Mouse (Mus musculus) embryonic stem cell, embryonic (primary cell): ENCODE results near the gene Nbas.

Source experiments
- CTCF ChIA-PET, 4 experiments: fragments of 300-600 bp in 2 of 4; fragments of 350-600 bp in 2 of 4; sonication (Branson Sonifier 250); formaldehyde crosslinking; loops; one replicate each; lab custom pipeline; 2022; ENCODE audit warnings: inconsistent platforms in 2 of 4; lab: Charles Lee
- POLR2A ChIA-PET, 4 experiments: fragments of 300-600 bp in 2 of 4; fragments of 350-600 bp in 2 of 4; sonication (Branson Sonifier 250); formaldehyde crosslinking; loops; one replicate each; lab custom pipeline; 2022; ENCODE audit warnings: antibody characterized with exemption in 4 of 4, inconsistent platforms in 1 of 4; lab: Charles Lee

Nbas gene

GRCm38 (mm10) chr12:13358849-13359248 is 89.9 kb downstream of the Nbas start:
- POLR2A ChIA-PET: interaction anchor here in 3 of 4 experiments (0.6 to 1.2 kb wide), 3 partner anchors 10 to 21 kb away, joined by 3 read pairs; no protein-coding TSS in a partner anchor
- CTCF ChIA-PET: no interaction called here

DNA sequence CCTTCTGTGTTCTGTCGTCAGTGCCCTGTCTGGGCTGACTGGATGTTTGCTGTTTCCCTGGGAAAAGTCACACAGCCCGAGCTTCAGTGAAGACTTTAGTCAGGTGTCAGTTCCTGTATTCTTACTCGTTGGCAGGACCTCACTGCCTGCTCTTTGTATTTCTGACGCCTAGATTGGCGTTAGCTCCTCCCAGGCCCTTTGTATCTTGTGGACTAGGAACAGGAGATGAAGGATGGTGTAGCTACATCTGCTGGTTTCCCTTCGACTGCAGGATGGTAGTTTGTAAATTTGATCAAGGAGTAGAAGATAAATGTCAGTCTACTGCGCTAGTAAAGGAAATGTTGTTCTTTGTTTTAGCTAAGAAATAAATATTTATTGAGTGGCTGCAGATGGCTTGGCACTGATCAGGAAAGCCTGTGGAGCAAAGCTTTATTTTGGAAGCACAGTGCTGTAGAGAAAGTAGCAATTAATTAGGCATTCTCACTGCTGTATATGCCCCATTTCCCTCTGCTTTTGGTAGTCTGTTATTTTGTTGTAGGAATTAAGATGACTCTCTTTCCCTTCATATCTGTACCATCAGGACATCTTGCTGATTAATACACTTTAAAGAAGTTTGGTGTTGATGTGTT is 91.4 kb downstream of the Nbas start:
- POLR2A ChIA-PET: interaction anchor here in 1 of 4 experiments (1.3 kb wide), 2 partner anchors 10 to 12 kb away, joined by 4 to 6 read pairs; no protein-coding TSS in a partner anchor
- CTCF ChIA-PET: interaction anchor here in 1 of 4 experiments (0.5 kb wide), 1 partner anchor 188 kb away, joined by 5 read pairs; no protein-coding TSS in a partner anchor

DNA sequence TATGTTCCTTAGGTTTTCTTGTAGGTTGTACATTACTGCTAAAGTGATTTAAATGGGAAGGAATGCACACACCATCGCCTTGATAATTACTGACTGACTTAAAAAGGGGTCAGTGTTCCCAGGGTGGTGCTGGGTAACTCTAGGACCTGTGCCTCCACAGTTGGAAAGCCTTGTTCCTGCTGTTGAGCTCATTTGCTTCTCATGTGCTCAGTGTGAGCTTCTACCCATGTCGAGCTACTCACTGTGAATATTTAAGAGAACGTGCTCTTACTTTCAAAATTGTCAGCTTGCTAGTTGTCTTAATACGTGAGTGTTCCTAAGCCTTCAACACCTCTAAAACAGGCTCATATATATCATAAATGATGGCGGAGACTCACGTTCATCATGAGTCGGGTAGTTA is 112.6 kb downstream of the Nbas start:
- POLR2A ChIA-PET: no interaction called here
- CTCF ChIA-PET: no interaction called here

DNA sequence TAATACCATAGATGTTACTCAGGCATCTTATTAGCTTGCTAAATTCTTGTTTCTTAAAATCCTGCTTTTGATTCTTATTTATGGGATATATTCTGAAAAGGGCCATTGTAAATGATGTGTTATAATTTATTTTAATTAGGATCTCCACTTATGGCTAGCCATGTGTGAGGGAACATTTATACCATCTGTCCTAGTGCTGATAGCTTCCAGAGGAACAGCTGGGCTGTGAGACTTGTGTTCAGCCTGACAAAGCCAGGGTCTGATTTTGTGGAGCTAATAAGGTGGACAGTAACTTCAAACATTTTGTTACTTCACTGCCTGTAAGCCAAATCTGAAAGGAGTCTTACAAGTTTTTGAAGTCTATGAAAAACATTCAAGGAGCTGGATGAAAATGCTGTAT is 113.1 kb downstream of the Nbas start:
- POLR2A ChIA-PET: interaction anchor here in 1 of 4 experiments (0.9 kb wide), 1 partner anchor 12 kb away, joined by 3 read pairs; no protein-coding TSS in a partner anchor
- CTCF ChIA-PET: no interaction called here

DNA sequence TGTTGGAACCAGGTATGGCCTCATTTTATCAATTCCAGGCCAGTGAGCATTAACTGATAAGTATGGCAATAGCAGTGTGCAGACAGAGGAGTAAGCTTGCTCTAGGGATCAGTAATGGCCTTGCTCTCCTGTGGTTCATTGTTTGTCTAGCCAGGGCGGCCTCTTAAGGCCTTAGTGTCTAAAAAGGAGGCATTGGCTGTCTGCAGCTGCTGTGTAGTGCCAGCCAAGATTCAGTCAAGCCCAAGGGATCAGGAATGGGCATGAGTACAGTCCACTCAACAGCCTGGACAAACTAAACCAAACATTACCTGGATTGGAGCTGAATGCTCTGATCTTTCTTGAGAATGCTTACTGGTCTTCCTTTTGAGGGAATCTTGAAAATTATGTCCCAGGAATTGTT is 120.7 kb downstream of the Nbas start:
- ChIA-PET POLR2A (no interaction called here), CTCF (no interaction called here)

DNA sequence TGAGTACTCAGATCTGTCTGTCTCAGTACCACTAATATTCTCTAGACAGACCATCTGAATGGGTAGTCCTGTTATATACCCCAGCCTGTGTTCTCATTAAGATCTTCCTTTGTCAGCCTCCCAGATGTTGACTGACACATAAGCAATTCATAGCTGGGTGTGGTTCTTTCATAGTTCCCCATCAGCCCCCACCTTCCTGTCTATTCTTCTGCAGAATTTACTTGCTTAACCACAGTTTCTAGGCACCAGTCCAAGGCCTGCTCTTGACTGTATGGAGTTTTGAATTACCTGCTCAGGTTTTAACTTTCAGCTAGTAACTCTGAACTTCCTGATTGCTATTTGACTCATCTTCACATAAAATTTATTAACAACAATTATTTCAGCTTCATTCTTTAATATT is 141.3 kb downstream of the Nbas start:
- POLR2A ChIA-PET: no interaction called here

DNA sequence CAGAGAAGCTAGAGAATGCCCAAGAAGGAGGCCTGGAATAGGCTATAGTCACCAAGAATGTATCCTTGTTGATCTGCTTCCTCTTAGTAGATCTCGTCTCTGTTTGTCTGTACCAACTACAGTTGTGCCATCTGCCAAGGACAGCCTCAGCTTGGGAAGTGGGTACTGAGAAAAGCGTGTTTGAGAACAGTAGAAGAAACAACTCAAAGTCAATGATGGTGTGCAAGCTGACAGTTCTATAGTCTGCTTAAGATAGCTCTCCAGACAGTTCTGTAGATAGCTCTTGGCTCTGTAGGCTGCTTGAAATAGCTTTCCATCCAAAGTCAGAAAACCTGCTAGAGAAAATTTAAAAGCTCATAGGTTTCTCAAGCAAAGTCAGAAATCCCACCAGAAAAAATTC is 149.7 kb downstream of the Nbas start:
- ChIA-PET POLR2A (interaction anchor here in 1 of 4 experiments (0.9 kb wide), 1 partner anchor 11 kb away, joined by 5 read pairs; no protein-coding TSS in a partner anchor), CTCF (no interaction called here)

More for the DNA sequence above, 141.3 kb downstream of the Nbas start:
- CTCF ChIA-PET: no interaction called here

- POLR2A ChIA-PET: interaction anchor here in 1 of 4 experiments (1.6 kb wide), 1 partner anchor 12 kb away, joined by 5 read pairs; no protein-coding TSS in a partner anchor
- CTCF ChIA-PET: no interaction called here
Observed at GRCm38 (mm10) chr12:13430219-13430618, 161.3 kb downstream of the Nbas start.

DNA sequence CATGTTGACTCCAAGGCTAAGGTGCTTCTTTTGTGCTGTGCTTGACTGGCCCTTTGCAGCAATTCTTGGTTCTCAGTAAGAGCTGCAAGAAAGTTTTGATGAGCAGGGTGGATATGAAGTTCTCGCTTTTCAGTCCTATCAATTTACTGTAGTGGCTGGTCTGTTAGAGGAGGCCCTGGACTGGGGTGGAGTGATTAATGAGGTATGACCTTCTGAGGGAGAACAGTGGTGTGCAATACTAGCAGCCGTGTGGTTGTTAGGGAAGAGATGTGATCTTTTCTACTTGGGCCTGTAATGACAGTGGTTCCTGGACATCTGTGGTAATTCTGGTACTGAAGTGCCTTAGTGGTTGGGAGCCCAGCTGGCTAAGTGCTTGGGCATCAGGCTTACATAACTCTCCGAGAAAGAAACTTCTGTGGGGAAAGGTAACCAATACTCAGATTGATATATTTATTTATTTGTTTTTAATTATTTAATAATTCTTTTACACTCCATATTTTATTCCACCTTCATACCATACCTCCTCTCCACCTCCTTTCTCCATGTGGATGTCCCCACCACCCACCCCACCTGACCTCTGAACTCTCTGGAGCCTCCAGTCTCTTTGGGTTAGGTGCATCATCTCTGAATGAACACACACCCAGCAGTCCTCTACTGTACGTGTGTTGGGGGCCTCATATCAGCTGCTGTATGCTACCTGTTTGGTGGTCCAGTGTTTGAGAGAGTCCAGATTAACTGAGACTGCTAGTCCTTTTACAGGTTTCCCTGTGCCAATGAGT is 175.9 kb downstream of the Nbas start:
- ChIA-PET POLR2A (no interaction called here), CTCF (no interaction called here)

DNA sequence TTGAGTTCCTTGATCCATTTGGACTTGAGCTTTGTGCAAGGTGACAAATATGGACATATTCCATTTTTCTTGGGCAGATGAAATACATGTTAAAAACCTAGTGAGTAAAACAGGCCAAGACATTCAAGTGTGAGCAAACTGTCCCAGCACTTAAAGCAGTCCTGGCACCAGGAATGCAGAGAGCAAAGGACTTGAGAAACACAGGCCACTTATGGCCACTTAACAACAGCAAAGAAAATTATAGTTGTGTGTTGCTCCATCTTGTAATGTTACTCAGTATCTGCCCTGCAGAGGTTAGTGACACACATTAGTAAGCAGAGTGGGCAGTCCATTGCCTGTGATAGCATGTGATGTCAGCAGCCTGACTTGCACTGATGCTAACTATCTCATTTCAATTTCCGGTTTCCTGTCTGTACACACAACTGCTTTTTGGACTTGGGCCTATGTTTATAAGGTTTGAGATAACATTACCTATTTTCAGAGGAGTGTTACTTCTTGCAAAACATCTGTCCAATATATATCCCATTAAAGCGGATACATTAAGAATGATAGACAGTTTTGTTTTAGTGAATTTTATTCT is 176.6 kb downstream of the Nbas start:
- CTCF ChIA-PET: no interaction called here
- POLR2A ChIA-PET: no interaction called here

- ChIA-PET CTCF (no interaction called here), POLR2A (interaction anchor here in 1 of 4 experiments (0.6 kb wide), 1 partner anchor 53 kb away, joined by 4 read pairs; no protein-coding TSS in a partner anchor)
Observed at GRCm38 (mm10) chr12:13448916-13449315, 180.0 kb downstream of the Nbas start.

- CTCF ChIA-PET: interaction anchor here in 1 of 4 experiments (0.6 kb wide), 1 partner anchor 1601 kb away, joined by 3 read pairs; no protein-coding TSS in a partner anchor
- POLR2A ChIA-PET: interaction anchor here in 1 of 4 experiments (1.6 kb wide), 1 partner anchor 14 kb away, joined by 5 read pairs; no protein-coding TSS in a partner anchor
Observed at GRCm38 (mm10) chr12:13452050-13452449, 183.1 kb downstream of the Nbas start.

- POLR2A ChIA-PET: interaction anchor here in 2 of 4 experiments (0.9 to 1.7 kb wide), 2 partner anchors 18 to 35 kb away, joined by 3 read pairs; no protein-coding TSS in a partner anchor
Observed at GRCm38 (mm10) chr12:13460223-13460853, 191.4 kb downstream of the Nbas start.

DNA sequence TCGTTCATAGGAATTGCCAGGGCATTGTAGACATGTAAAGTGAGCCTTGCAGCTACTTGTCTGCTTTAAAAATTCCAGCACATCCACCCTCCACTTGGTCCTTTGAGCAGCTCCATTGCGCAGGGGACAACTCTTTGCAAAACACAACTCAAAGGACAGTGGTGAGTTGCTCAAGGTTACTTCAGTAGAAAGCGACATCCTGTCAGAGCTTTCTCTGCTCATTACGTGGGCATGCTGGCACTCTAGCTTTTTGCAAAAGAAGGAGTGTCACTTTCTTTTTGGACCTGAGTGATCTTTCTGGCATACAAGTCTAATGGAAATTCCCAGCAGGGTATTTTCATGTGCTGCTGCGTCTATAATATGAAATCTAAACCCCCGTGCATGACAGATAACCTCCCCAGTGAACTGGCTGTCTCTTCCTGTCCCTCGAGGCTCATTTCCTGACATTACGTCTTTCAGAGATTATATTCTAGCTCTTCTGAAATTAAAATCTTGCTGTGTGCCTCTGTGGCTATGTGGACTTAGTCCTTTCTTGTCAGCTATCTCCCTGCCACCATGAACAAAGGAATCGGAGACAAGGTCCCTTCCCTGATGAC is 192.7 kb downstream of the Nbas start:
- ChIA-PET CTCF (no interaction called here), POLR2A (interaction anchor here in 1 of 4 experiments (1.7 kb wide), 1 partner anchor 34 kb away, joined by 3 read pairs; no protein-coding TSS in a partner anchor)

More at GRCm38 (mm10) chr12:13460223-13460853, 191.4 kb downstream of the Nbas start:
- CTCF ChIA-PET: no interaction called here

GRCm38 (mm10) chr12:13462397-13462796 is 193.5 kb downstream of the Nbas start:
- CTCF ChIA-PET: no interaction called here
- POLR2A ChIA-PET: interaction anchor here in 1 of 4 experiments (1.0 kb wide), 1 partner anchor 55 kb away, joined by 3 read pairs; no protein-coding TSS in a partner anchor

DNA sequence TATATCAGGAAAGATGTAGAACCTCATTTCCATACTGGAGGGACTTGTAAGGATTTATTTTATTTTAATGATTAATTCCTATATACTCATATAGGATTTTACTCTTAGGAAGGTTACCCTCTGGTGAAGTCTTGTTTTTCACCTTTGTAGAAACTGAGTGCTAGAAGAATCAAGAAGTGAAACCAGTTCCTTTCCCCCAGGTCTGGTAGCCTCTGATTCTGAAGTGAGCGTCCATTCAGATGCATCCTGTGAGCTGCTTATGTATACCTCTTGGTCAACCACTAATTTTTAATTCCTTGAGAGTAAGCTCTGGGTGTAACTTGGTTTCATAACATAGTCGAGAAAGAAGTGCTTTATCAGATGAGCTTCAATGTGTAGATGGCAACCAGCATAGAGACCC is 196.6 kb downstream of the Nbas start:
- CTCF ChIA-PET: no interaction called here

DNA sequence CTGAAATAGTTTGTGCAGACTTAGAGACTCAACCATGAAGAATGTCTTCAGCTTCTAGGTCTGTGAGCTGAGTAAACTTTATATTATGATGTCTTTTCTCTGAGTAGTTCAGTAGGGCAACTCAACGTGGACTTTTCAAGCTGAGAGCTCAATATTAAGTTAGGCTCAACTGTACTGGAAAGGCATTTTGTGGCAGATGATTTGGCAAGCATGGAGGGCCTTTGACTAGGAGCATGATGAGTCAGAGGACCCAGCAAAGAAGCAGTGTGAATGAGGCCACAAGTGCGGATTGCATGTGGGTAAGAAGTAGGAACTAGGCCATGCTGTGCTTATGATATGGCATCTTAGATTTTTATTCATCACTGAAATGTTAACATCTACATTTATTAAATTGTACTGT is 205.9 kb downstream of the Nbas start:
- CTCF ChIA-PET: interaction anchor here in 1 of 4 experiments (0.6 kb wide), 1 partner anchor 12 kb away, joined by 5 read pairs; no protein-coding TSS in a partner anchor
- POLR2A ChIA-PET: interaction anchor here in 1 of 4 experiments (0.7 to 1.2 kb wide), 2 partner anchors 9 to 11 kb away, joined by 3 to 4 read pairs; no protein-coding TSS in a partner anchor

More for the DNA sequence above, 196.6 kb downstream of the Nbas start:
- POLR2A ChIA-PET: interaction anchor here in 1 of 4 experiments (1.7 kb wide), 1 partner anchor 13 kb away, joined by 5 read pairs; no protein-coding TSS in a partner anchor

DNA sequence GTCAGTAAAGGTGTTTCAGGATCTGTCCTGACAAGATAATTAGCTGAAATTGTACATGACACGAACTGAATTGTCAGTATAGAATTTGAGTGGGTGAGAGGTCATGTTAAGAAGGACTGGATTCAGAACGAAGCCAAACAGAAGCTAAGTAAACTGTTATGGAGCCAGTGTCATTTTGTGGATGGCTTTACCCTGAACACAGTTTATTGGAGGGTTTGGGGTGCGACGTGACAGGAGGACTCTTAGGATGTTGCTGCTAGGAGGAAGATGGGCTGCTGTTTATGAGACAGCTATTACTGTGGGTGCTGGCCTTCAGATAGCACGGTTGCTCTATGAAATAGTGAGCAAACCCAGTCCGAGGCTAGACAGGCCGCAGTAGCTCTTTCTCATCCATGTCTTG is 210.2 kb downstream of the Nbas start:
- POLR2A ChIA-PET: interaction anchor here in 1 of 4 experiments (0.6 kb wide), 1 partner anchor 709 kb away, joined by 8 read pairs; no protein-coding TSS in a partner anchor

More for the DNA sequence above, 210.2 kb downstream of the Nbas start:
- CTCF ChIA-PET: no interaction called here
